Mouse (Mus musculus) cerebellum, adult 18-20 months (tissue): ENCODE data around the gene Ythdf2.
A peak's percentile ranks its signal among the peaks of the same experiment; 100 is the strongest.

Source experiments
- DNase-seq, 2 experiments: peaks; one replicate each; pipeline ENCODE4 v3.0.0; 2021

Ythdf2 gene

DNA sequence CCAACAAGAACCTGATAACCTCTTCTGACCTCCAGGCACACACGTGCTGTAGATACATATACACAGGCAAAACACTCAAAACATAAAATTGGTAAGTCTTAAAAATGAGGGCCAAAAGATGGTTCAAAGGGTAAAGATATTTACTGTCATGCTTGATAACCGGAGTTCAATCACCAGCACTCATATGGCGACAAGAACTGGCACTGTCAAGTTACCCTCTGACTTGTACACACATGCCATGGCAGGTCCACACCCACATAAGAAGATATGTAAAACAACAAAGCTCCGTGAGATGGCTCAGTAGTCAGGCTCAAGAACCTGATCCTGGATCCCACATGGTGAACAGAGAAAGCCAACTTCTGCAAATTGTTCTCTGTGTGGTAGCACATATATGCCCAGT lies 4.8 kb downstream of the Ythdf2 start:
- DNase-seq: no peak

GRCm38 (mm10) chr4:132198771-132199170 lies 13.3 kb downstream of the Ythdf2 start:
- DNase-seq: no peak

DNA sequence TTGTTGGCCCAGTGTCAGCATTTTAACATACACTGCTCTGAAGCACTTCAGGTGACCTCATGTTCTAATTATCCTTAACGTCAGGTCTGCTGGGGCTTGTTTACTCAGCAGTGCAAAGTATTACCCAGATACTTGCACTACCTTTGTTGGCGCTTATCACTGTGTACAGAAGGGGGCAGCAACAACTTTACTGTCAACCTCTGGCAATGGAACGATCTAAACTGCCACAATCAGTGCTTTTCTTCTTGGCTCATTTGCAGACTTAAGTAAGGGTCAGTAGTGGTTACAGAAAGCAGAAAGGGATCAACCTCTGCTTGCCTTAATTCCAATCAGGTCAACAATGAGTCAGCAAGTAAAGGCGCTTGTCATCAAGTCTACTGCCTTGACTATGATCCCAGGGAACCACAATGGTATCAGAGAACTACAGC lies 13.8 kb downstream of the Ythdf2 start:
- peak in 1 of 2 experiments; percentile 19 for DNase-seq

- DNase-seq: no peak
Measured at GRCm38 (mm10) chr4:132194975-132195374, 17.1 kb downstream of the Ythdf2 start.

DNA sequence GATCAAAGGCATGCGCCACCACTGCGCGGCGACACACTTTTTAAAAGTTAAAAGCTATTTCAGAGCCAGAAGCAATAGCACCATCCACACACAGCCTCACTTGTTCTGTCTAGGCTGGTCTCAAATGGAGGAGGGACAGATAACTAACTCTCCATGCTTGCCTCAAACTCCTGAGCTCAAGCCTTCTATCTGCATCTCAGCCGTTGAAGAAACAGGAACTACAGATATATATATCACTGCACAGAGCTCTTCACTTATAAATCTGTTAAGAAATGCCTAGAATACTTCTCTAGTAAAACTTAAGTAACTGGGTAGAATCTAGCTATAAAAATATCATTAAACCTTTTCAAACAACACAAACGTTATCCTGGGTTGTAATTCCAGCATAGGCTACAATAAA lies 17.7 kb downstream of the Ythdf2 start:
- no peak for DNase-seq

- no peak for DNase-seq
Measured at GRCm38 (mm10) chr4:132187826-132188401, 24.2 kb downstream of the Ythdf2 start.

- no peak for DNase-seq
Measured at GRCm38 (mm10) chr4:132183162-132183561, 28.9 kb downstream of the Ythdf2 start.

- no peak for DNase-seq
Measured at GRCm38 (mm10) chr4:132181721-132182658, 30.1 kb downstream of the Ythdf2 start.

DNA sequence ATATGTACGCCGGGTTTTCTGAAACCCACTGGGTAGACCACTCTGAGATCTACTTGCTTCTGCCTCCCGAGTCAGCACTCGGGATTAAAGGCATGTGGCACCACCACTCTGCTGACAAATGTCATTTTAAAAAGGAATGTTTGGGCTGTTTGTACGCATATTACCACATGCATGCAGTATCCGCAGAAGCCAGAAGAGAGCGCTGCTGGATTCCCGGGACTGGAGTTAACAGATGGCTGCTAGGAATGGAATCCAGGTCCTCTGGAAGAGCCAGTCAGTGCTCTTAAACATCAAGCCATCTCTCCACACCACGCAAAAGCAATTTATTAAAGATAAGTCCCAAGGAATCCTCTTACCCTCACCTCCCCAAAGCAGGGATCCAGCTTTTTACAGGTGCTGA lies 31.4 kb downstream of the Ythdf2 start:
- peak; percentile 34 to 52 for DNase-seq

DNA sequence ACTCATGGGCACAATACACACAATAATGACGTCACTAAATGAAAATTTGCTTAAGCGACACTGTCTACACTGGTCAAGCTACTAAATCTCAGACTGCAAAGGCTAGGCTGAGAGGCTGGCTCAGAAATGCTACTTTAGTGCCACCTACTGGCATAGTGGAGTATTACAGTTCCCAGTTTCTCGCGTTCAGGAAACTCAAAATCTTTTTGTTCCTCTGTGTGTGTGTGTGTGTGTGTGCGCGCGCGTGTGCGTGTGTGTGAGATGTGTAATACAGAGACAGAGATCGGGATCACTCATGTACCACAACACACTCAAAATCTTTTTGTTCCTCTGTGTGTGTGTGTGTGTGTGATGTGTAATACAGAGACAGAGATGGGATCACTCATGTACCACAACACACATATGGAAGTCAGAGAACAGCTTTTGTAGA lies 33.5 kb downstream of the Ythdf2 start:
- DNase-seq: peak; percentile 61 to 77

GRCm38 (mm10) chr4:132176474-132176873 lies 35.6 kb downstream of the Ythdf2 start:
- DNase-seq: no peak

- no peak for DNase-seq
Measured at GRCm38 (mm10) chr4:132170891-132171290, 41.2 kb downstream of the Ythdf2 start.

- DNase-seq: no peak
Measured at GRCm38 (mm10) chr4:132169761-132170160, 42.3 kb downstream of the Ythdf2 start.

- DNase-seq: no peak
Measured at GRCm38 (mm10) chr4:132169271-132169670, 42.8 kb downstream of the Ythdf2 start.

GRCm38 (mm10) chr4:132167436-132167835 lies 44.7 kb downstream of the Ythdf2 start:
- no peak for DNase-seq

- DNase-seq: no peak
Measured at GRCm38 (mm10) chr4:132166350-132167290, 45.5 kb downstream of the Ythdf2 start.

- no peak for DNase-seq
Measured at GRCm38 (mm10) chr4:132165691-132166090, 46.4 kb downstream of the Ythdf2 start.

DNA sequence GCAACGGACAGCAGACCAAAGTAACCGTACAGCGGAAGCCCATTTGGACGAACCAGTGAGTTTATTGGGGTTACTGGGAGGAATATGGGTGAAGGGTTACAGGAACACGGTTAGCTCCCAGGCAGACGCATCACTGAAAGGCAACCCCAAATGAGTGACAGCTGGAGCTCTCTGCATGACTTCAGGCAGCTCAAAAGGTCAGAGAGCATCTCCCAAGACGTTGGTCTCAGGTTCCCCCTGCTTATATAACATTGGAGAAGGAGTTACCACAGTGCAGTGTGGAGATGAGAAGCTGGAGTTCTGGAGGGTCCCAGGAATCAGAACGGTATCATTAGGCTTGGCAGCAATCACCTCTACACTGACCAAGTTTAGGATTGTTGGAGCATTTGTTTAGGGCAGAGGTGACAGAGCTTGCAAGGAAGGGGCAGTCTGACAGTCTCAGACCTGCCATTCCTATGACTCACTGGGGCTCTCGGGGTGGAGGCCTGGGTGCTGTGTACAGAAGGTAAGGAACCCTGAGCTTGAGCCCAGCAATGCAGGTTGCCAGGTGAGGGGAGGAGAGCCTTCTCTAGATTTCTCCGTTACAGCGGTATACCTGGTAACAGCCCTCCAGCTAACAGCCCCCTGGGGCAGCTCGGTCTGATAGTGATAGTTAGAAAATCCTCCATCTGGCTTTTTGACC lies 55.0 kb downstream of the Ythdf2 start:
- DNase-seq: no peak

- DNase-seq: no peak
Measured at GRCm38 (mm10) chr4:132154877-132155670, 57.0 kb downstream of the Ythdf2 start.

GRCm38 (mm10) chr4:132151673-132152072 lies 60.4 kb downstream of the Ythdf2 start:
- no peak for DNase-seq

DNA sequence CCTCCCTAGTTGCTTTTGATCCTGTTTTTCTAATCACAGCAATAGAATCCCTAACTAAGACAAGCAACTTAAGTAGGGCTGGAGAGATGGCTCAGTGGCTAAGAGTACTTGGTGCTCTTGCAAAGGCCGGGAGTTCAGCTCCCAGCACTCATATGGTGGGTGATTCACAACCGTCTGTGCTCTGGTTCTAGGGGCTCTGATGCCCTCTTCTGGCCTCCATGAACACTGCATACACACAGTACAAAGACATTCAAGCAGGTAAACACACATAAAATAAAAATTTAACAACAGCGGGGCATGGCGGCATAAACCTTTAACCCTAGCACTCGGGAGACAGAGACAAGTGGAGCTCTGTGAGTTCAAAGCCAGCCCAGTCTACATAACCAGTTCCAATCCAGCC lies 65.9 kb downstream of the Ythdf2 start:
- DNase-seq: no peak

GRCm38 (mm10) chr4:132145092-132145491 lies 67.0 kb downstream of the Ythdf2 start:
- DNase-seq: no peak
